Mouse (Mus musculus) embryonic fibroblast, embryonic 13.5 days (primary cell): ENCODE data around the gene Ryr1.

ENCODE experiments used
- CTCF ChIP-seq: IDR thresholded peaks from 2 replicates; pipeline ENCODE4 v1.5.1; 2011; ENCODE audit warnings: mild to moderate bottlenecking, control low read depth, low read length, moderate library complexity, borderline replicate concordance; ENCODE audit not compliant: insufficient read depth
- POLR2A ChIP-seq: IDR thresholded peaks from 2 replicates; pipeline ENCODE4 v1.6.1; 2011; ENCODE audit warnings: low read depth, mild to moderate bottlenecking, control low read depth, low read length, moderate library complexity

DNA sequence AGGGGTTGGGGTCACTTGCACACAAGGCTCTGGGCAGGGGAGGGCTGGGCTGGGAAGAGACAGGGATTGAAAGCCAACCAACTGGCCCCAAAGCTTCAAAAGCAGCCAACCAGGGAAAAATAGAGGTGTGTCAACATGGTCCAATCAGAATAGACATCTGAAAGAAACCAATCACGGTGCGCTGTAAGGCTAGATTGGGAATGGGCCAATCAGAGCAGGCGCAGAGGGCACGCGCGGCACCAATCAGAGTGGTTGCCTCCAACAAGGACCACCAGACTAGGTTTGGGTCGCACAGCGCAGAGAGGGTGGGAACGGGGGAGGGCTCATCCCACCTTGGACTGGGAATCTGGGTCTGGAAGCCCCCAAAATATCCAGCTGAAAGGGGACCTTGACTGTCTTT is 80.7 kb downstream of the Ryr1 start:
- TF ChIP-seq CTCF (no peak), POLR2A (no peak)
